Mouse (Mus musculus): ENCODE data around the gene Arid5b.

Gene Arid5b

GRCm38 (mm10) chr10:68136480-68137083 lies 142.0 kb downstream of the Arid5b start:
- DNase-seq (ENCODE audit: low spot score in 2 of 2): peak; percentile 55 to 62

GRCm38 (mm10) chr10:68136051-68136450 lies 142.5 kb downstream of the Arid5b start:
- no peak for DNase-seq (ENCODE audit: low spot score in 2 of 2)

GRCm38 (mm10) chr10:68135416-68135815 lies 143.1 kb downstream of the Arid5b start:
- no peak for DNase-seq (ENCODE audit: low spot score in 2 of 2)

GRCm38 (mm10) chr10:68134549-68134948 lies 144.0 kb downstream of the Arid5b start:
- DNase-seq (ENCODE audit: low spot score in 2 of 2): no peak

DNA sequence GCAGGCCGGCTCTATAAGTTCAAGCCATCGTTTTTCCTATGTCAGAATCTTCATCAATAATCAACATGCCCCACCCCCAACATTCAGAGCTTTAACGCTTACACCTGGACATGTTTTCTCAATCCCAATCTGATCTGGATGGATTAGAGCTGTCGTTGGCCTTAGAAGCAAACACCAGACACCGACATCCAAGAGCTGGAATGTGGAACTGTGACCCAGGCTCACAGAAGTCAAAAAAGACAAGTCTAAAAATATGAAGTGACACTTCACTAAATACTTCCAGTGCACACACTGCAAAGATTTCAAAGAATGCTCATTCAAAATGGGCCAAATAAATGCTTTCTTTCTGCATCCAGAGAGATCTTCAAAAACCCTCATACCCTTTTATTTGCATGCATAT lies 144.5 kb downstream of the Arid5b start:
- DNase-seq (ENCODE audit: low spot score in 2 of 2): no peak

DNA sequence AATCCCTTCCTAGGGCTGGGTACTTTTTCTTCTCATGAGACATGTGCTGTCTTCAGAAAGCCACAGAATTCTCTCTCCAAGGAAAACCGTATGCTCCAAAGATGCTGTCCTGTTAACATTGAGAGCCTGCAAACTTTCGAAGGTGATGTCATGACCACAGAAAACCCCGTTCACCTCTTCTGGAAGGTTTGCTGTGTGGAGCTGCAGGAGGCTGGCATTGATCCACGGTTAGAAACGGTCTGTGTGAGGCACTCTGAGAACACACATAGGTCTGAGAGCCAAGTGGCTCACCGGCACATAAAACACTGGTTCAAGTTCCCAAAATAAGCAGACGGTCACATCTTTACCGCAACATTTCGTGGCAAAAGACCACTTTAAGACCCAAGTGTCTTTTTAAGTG lies 145.9 kb downstream of the Arid5b start:
- DNase-seq (ENCODE audit: low spot score in 2 of 2): no peak

- no peak for DNase-seq (ENCODE audit: low spot score in 2 of 2)
These were observed 146.4 kb downstream of the Arid5b start for GRCm38 (mm10) chr10:68132154-68132553.

GRCm38 (mm10) chr10:68129651-68130050 lies 148.9 kb downstream of the Arid5b start:
- no peak for DNase-seq (ENCODE audit: low spot score in 2 of 2)

- DNase-seq (ENCODE audit: low spot score in 2 of 2): no peak
These were observed 149.5 kb downstream of the Arid5b start for GRCm38 (mm10) chr10:68129009-68129408.

DNA sequence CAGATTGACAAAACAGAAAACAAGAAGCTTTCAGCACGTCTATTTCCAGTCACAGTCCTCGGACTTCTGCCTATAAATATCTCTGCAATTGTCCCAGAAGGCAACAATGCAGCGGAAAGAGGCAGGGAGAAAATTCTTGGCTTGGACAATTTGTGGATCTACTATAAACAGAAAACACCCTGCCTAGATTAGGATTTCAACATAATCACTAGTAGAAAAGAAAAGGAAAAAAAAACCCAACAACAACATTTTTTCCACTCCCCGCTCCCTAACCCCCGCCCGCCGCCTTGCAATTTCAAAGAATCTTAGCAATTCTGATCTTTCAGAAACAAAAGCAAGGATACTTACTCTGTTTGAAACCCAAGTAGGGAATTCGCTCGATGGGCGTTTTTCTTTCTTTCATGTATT lies 150.1 kb downstream of the Arid5b start:
- no peak for DNase-seq (ENCODE audit: low spot score in 2 of 2)

DNA sequence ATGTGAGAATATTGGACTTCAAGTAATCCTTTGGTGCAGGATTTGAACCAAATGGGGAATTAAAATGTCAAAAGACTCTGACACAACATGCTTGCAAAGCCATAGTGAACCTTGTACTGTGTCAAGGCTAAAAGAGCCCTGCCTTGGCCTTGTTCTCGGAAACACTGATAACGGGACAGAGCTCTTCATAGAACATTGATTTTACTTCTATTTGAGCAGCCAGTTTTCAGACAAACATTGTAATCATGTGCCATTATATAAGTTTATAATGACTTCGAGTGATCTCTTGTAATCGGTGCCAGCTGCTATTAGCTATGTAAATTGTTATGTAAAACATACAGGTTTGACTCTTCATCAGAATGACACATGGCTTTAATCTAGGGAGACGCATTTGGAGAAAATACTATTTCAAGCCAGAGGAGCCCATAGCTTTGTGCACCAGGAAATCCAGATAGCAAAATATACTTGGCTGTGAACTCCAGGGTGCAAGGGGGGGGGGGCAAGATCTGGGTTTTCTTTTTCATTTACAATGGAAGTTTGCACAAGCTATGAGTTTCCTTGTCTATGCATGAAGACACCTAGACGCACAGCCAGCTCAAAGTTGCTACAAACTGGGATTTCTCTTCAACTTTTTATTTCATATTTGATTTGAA lies 150.8 kb downstream of the Arid5b start:
- DNase-seq (ENCODE audit: low spot score in 2 of 2): no peak

DNA sequence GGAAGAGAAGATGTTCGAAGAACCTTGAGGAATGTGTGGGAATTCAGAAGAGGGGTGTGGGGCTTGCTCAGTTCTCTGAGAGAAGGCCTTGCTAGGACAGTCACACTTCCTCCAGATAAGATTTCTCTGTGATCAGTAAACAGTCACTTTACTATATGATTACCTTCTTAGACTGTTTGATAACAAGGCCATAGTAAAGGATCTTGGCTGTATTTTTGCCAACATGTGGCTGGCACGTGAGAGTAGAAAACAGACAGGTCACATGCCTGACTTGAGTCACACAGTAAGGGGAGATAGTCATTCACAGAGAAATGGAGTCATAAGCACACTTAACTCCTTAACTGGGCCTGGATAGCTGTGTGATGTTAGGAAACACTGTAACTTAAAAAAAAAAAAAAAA lies 151.4 kb downstream of the Arid5b start:
- DNase-seq (ENCODE audit: low spot score in 2 of 2): no peak

- DNase-seq (ENCODE audit: low spot score in 2 of 2): no peak
These were observed 152.0 kb downstream of the Arid5b start for GRCm38 (mm10) chr10:68126551-68126950.

GRCm38 (mm10) chr10:68125919-68126550 lies 152.5 kb downstream of the Arid5b start:
- DNase-seq (ENCODE audit: low spot score in 2 of 2): no peak

DNA sequence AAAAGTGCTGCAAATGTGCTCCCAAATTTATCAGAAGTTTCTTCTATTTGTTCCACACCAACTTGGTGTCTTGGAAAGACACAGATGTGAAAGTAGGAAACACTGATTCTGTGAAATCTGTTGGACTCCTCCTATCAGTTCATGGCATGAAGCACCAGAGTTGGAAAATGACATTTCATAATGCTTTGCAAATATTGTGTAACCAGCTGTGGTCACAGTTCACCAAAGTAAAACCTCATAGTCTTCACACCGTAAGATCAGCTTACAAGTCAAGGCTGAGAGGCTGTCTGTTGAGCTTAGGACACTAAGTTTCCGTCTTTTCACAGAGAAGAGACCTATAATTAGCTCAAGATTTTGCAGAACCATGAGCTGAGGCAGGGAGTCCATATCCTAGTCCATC lies 153.6 kb downstream of the Arid5b start:
- no peak for DNase-seq (ENCODE audit: low spot score in 2 of 2)

- DNase-seq (ENCODE audit: low spot score in 2 of 2): no peak
These were observed 155.1 kb downstream of the Arid5b start for GRCm38 (mm10) chr10:68123446-68123845.

DNA sequence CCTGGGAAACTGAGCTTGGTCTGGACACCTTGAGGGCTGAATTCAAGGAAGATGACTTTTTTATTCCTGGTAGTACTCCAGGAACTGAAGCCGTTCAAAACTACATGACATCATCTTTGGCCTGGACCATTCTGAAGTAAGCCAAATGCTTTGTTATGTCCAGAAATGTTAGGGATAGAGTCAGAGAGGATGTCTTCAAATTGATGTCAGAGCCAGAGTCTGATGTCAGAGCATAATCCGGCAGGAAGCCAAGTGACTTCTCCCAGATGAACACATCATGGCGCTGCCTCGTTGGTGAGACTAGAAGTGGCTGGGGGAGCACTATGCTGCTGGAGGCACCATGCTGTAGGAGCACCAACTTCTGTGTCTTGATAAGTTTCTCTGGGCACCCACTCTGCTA lies 156.6 kb downstream of the Arid5b start:
- no peak for DNase-seq (ENCODE audit: low spot score in 2 of 2)

- DNase-seq (ENCODE audit: low spot score in 2 of 2): no peak
These were observed 157.3 kb downstream of the Arid5b start for GRCm38 (mm10) chr10:68121251-68121650.

- DNase-seq (ENCODE audit: low spot score in 2 of 2): no peak
These were observed 158.5 kb downstream of the Arid5b start for GRCm38 (mm10) chr10:68120011-68120410.

DNA sequence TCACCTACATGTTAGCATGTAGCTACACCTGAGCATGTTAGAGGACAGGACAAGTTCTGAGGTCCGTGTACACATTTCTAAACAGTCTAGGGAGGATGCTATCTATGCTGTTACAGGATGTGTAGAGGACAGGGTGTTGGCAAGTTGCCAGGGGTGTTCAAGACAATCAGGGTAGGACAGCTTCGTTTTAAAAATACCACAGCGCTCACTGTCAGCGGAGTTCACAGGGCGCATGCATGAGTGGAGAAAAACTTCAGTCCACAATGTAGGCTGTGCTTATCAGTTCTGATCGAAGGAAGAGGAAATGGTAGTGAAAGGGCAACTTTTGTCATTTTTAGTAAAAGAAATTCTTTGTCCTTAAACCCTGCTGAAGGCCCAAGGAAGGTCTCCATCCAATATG lies 159.3 kb downstream of the Arid5b start:
- no peak for DNase-seq (ENCODE audit: low spot score in 2 of 2)

GRCm38 (mm10) chr10:68114955-68115354 lies 163.6 kb downstream of the Arid5b start:
- no peak for DNase-seq (ENCODE audit: low spot score in 2 of 2)

DNA sequence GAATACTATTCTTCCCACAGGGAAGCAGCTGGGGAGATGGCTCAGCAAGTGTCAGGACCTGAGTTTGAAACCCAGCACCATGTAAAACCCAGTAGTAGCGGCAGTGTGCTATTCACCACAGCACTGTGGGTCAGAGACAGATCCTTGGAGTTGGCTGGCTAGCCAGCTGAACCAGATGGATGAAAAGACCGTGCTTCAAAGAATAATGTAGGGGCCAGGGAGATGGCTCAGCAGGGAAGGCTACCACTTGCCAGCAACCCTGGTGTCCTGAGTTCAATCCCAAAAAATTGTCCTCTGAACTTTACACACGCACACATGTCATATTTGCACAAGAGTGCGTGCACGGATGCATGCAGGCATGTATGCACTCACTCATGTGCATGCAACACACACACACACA lies 164.9 kb downstream of the Arid5b start:
- DNase-seq (ENCODE audit: low spot score in 2 of 2): no peak

- DNase-seq (ENCODE audit: low spot score in 2 of 2): no peak
These were observed 165.6 kb downstream of the Arid5b start for GRCm38 (mm10) chr10:68112983-68113382.

Measured in frontal cortex, postnatal 25 days (tissue).